Mouse (Mus musculus): ENCODE measurements at regions not wholly inside any gene's neighbourhood (a gene's known extent, or its start where the extent isn't known, plus 50 kb on each side); places are given as distances from the start of the nearest gene placed in this dataset.

DNA sequence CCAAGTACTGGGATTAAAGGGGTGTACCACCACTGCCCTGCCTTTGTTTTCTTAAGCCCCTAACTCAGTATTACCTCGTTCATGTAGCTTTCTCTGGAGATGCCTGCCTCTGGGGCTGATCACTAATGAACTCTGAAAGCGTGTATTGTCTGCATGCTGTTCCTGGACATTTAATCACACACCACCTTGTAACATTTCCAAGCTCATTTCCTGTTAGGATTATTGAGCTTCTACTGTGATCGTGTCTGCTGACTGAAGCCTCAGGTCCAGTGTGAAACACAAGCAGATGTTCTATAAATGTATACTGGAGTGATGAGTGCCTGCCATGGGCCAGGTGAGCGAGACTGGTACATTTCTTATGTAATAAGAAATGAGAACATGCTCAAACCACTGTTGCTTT, 398.6 kb downstream of the Brinp2 start:
- WGBS = 55% methylated on average over 4 of the region's 4 CpGs
- Histone ChIP-seq H3K27ac (ENCODE audit: poor library complexity, severe bottlenecking) (no peak overlapping the region), H3K9me3 (replicated peaks) (no peaks in the 10 kb centered on the region), H3K9ac (no peak overlapping the region), H3K4me3 (no peak overlapping the region), H3K36me3 (no peaks in the 10 kb centered on the region), H3K4me2 (no peak overlapping the region), H3K27me3 (replicated peaks) (no peaks in the 10 kb centered on the region), H3K4me1 (replicated peaks) (no peaks in the 10 kb centered on the region)
- ATAC-seq (ENCODE audit: insufficient number of reproducible peaks, low FRiP score) = no peak

- 0 out of 2 replicates have a peak, but pooled peaks cover 5% of the 10 kb centered on the region for H3K27me3 ChIP-seq (replicated peaks)
- no peak overlapping the region for H3K4me3 ChIP-seq
- H3K36me3 ChIP-seq = no peaks in the 10 kb centered on the region
- no peak overlapping the region for H3K27ac ChIP-seq (ENCODE audit: poor library complexity, severe bottlenecking)
- ATAC-seq (ENCODE audit: insufficient number of reproducible peaks, low FRiP score) = no peak
- 80% methylated on average over 3 of the region's 3 CpGs for WGBS
- no peak overlapping the region for H3K4me2 ChIP-seq
- H3K9me3 ChIP-seq (replicated peaks) = no peaks in the 10 kb centered on the region
- no peaks in the 10 kb centered on the region for H3K4me1 ChIP-seq (replicated peaks)
- H3K9ac ChIP-seq = no peak overlapping the region
Observed at GRCm38 (mm10) chr1:157964461-157964860, 391.7 kb downstream of the Brinp2 start.

DNA sequence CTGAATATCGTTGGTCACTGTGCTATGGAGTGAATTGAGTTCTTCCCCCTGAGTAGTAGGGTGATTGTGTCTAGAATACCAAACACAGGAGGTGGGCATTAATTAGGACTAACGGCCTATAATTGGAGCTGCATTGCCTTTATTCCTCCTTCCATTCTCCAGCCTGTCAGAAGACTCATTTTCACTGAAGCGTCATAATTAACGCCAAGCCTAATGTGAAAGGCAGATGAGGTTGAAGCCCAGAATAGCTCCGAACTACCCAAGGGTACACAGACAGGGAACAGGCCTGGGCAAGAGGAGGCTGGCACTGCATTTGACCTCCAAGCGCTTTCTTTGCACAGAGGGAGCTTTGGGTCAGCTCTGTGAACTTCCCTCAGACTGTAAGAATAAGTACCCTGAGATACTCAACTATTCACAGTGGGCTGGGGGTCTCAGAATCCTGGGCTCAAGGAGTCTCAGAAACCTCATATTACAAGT, 386.5 kb downstream of the Brinp2 start:
- WGBS = 72% methylated on average over 6 of the region's 6 CpGs
- no peak overlapping the region for H3K4me3 ChIP-seq
- ATAC-seq (ENCODE audit: insufficient number of reproducible peaks, low FRiP score) = no peak
- peaks cover 14% of the 10 kb centered on the region for H3K27me3 ChIP-seq (replicated peaks)
- no peaks in the 10 kb centered on the region for H3K4me1 ChIP-seq (replicated peaks)
- no peaks in the 10 kb centered on the region for H3K36me3 ChIP-seq
- no peaks in the 10 kb centered on the region for H3K9me3 ChIP-seq (replicated peaks)
- H3K9ac ChIP-seq = no peak overlapping the region
- no peak overlapping the region for H3K27ac ChIP-seq (ENCODE audit: poor library complexity, severe bottlenecking)
- no peak overlapping the region for H3K4me2 ChIP-seq

DNA sequence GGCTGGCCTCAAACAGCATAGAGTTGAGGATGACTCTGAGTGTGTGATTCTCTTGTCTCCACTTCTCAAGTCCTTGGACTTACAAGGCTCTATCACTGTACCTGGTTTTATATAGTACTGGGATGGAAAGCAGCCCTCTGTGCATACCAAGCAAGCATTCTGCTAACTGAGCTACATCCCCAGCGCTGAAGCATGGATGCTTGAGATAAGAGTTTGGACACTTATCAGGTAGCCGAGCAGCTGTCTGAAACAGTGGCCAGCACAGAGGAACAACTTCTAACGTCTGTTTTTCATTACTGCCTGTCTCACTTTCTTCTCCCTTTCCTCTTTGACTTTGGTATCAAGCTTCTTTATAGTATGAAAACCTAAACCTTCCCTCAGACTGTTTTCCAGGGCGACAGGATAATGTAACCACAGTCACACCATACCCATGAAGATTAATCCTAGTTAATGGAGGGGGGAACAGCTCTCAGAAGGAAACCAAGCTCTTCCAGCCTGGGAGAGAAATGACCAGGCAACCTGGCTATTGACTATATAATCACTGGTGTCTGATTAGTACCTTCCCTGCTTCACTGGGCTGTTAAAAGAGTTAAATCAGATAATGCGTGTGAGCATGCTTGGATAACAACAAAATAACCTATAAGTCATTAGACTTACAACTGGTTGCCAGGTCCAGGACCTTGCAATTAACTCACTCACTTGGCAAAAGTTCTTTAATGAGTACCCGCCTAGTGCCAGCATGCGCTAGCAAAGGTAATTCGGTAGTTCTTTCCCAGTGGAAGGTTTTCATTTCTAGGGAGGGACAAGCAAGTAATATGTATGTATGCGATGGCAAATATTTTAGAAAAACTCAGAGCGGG, 382.5 kb downstream of the Brinp2 start:
- WGBS = 55% methylated on average over 10 of the region's 10 CpGs
- ATAC-seq (ENCODE audit: insufficient number of reproducible peaks, low FRiP score) = no peak
- H3K36me3 ChIP-seq = no peaks in the 10 kb centered on the region

GRCm38 (mm10) chr1:157974656-157975055, 381.5 kb downstream of the Brinp2 start:
- ATAC-seq (ENCODE audit: insufficient number of reproducible peaks, low FRiP score) = no peak
- H3K27me3 ChIP-seq (replicated peaks) = peaks cover 9% of the 10 kb centered on the region
- no peaks in the 10 kb centered on the region for H3K36me3 ChIP-seq
- H3K9ac ChIP-seq = no peak overlapping the region
- no peaks in the 10 kb centered on the region for H3K9me3 ChIP-seq (replicated peaks)
- H3K27ac ChIP-seq (ENCODE audit: poor library complexity, severe bottlenecking) = no peak overlapping the region
- H3K4me2 ChIP-seq = no peak overlapping the region
- 72% methylated on average over 4 of the region's 4 CpGs for WGBS
- no peak overlapping the region for H3K4me3 ChIP-seq
- H3K4me1 ChIP-seq (replicated peaks) = no peaks in the 10 kb centered on the region

More for the DNA sequence above, 382.5 kb downstream of the Brinp2 start:
- H3K4me1 ChIP-seq (replicated peaks) = no peaks in the 10 kb centered on the region
- H3K4me2 ChIP-seq = no peak overlapping the region
- no peaks in the 10 kb centered on the region for H3K9me3 ChIP-seq (replicated peaks)
- H3K9ac ChIP-seq = no peak overlapping the region
- H3K27me3 ChIP-seq (replicated peaks) = peaks cover 9% of the 10 kb centered on the region
- no peak overlapping the region for H3K27ac ChIP-seq (ENCODE audit: poor library complexity, severe bottlenecking)
- no peak overlapping the region for H3K4me3 ChIP-seq

DNA sequence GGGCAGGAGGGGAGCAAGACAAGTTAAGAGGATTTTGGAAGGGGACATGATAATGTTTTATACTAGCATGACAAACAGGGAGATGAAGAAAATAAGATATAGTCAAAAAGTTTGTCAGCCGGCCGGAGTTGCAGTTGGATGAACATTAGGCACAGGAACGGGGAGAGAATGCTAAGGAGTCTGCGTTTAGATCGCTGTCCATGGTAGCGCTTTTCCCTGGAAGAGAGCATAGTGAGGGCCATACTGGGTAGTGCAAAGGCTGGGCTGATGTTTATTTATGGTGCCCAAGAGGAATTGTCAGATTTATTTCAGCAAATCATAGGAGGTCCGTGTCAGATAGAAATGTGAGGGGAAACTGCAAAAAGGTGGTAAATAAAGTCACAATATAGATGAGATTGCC, 337.0 kb downstream of the Brinp2 start:
- no peak overlapping the region for H3K4me2 ChIP-seq
- no peak overlapping the region for H3K4me3 ChIP-seq
- H3K27me3 ChIP-seq (replicated peaks) = no peaks in the 10 kb centered on the region
- 16% methylated on average over 7 of the region's 7 CpGs for WGBS
- no peaks in the 10 kb centered on the region for H3K4me1 ChIP-seq (replicated peaks)
- H3K36me3 ChIP-seq = no peaks in the 10 kb centered on the region
- no peak overlapping the region for H3K9ac ChIP-seq
- no peak overlapping the region for H3K27ac ChIP-seq (ENCODE audit: poor library complexity, severe bottlenecking)
- H3K9me3 ChIP-seq (replicated peaks) = no peaks in the 10 kb centered on the region
- ATAC-seq (ENCODE audit: insufficient number of reproducible peaks, low FRiP score) = no peak

- WGBS = 29% methylated on average over 2 of the region's 2 CpGs
- H3K36me3 ChIP-seq = no peaks in the 10 kb centered on the region
- ATAC-seq (ENCODE audit: insufficient number of reproducible peaks, low FRiP score) = no peak
- no peak overlapping the region for H3K4me3 ChIP-seq
- no peaks in the 10 kb centered on the region for H3K9me3 ChIP-seq (replicated peaks)
- no peak overlapping the region for H3K27ac ChIP-seq (ENCODE audit: poor library complexity, severe bottlenecking)
- H3K27me3 ChIP-seq (replicated peaks) = no peaks in the 10 kb centered on the region
- H3K9ac ChIP-seq = no peak overlapping the region
- no peak overlapping the region for H3K4me2 ChIP-seq
- H3K4me1 ChIP-seq (replicated peaks) = no peaks in the 10 kb centered on the region
Observed at GRCm38 (mm10) chr1:158039756-158040155, 316.4 kb downstream of the Brinp2 start.

- no peaks in the 10 kb centered on the region for H3K36me3 ChIP-seq
- H3K9ac ChIP-seq = no peak overlapping the region
- no peak for ATAC-seq (ENCODE audit: insufficient number of reproducible peaks, low FRiP score)
- H3K27ac ChIP-seq (ENCODE audit: poor library complexity, severe bottlenecking) = no peak overlapping the region
- H3K4me3 ChIP-seq = no peak overlapping the region
- WGBS = 55% methylated on average over 4 of the region's 4 CpGs
- no peaks in the 10 kb centered on the region for H3K27me3 ChIP-seq (replicated peaks)
- no peak overlapping the region for H3K4me2 ChIP-seq
- H3K9me3 ChIP-seq (replicated peaks) = no peaks in the 10 kb centered on the region
- H3K4me1 ChIP-seq (replicated peaks) = no peaks in the 10 kb centered on the region
Observed at GRCm38 (mm10) chr1:158040334-158040733, 315.8 kb downstream of the Brinp2 start.

DNA sequence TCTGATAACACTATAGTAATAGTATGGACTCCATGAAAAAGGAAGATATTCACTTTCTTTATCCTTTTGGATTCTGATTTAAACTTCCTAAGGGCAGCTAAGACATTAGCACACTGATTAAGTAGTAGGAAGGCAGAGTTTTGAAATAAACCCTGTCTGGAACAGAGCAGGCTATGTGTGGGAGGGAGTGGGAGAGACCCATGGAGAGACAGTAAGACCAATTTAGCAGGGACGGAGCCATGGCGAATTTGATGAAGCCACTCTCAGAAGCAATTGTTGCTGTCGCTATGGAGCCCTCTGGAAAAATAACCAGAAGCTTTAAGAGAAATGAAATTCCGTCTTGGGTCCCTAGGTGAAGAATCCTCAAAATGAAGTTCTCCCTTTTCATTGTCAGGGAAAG, 303.5 kb downstream of the Brinp2 start:
- no peak overlapping the region for H3K4me2 ChIP-seq
- H3K27me3 ChIP-seq (replicated peaks) = no peaks in the 10 kb centered on the region
- H3K36me3 ChIP-seq = no peaks in the 10 kb centered on the region
- H3K4me3 ChIP-seq = no peak overlapping the region
- no peaks in the 10 kb centered on the region for H3K4me1 ChIP-seq (replicated peaks)
- H3K27ac ChIP-seq (ENCODE audit: poor library complexity, severe bottlenecking) = no peak overlapping the region
- 67% methylated on average over 4 of the region's 4 CpGs for WGBS
- H3K9me3 ChIP-seq (replicated peaks) = no peaks in the 10 kb centered on the region
- ATAC-seq (ENCODE audit: insufficient number of reproducible peaks, low FRiP score) = no peak
- H3K9ac ChIP-seq = no peak overlapping the region

DNA sequence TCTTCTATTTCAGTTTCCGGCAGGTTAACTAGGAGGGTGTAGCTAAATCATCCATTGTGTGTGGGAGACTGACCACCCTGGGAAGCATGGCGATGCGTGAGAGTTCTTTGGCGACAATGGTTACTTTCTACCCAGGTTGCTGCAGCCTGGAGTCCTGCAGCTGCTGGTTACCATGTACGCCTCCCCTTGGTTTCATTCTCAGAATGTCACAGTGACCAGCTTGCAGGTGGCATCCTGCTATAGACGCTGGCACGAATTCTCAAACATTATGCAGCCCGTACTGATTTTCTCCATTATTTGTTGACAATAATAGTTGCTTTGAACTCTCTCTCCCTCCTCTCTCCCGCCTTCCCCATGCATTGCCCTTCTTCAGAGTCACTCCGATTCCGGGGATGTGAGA, 301.2 kb downstream of the Brinp2 start:
- no peaks in the 10 kb centered on the region for H3K36me3 ChIP-seq
- no peak overlapping the region for H3K4me3 ChIP-seq
- no peak overlapping the region for H3K9ac ChIP-seq
- H3K4me2 ChIP-seq = no peak overlapping the region
- no peaks in the 10 kb centered on the region for H3K9me3 ChIP-seq (replicated peaks)
- H3K4me1 ChIP-seq (replicated peaks) = no peaks in the 10 kb centered on the region
- H3K27ac ChIP-seq (ENCODE audit: poor library complexity, severe bottlenecking) = no peak overlapping the region
- WGBS = 80% methylated on average over 11 of the region's 11 CpGs
- ATAC-seq (ENCODE audit: insufficient number of reproducible peaks, low FRiP score) = no peak
- no peaks in the 10 kb centered on the region for H3K27me3 ChIP-seq (replicated peaks)

- H3K9me3 ChIP-seq (replicated peaks) = no peaks in the 10 kb centered on the region
- H3K27ac ChIP-seq (ENCODE audit: poor library complexity, severe bottlenecking) = no peak overlapping the region
- H3K4me1 ChIP-seq (replicated peaks) = no peaks in the 10 kb centered on the region
- ATAC-seq (ENCODE audit: insufficient number of reproducible peaks, low FRiP score) = no peak
- H3K36me3 ChIP-seq = no peaks in the 10 kb centered on the region
- WGBS = 62% methylated on average over 3 of the region's 3 CpGs
- no peak overlapping the region for H3K4me2 ChIP-seq
- no peak overlapping the region for H3K4me3 ChIP-seq
- no peaks in the 10 kb centered on the region for H3K27me3 ChIP-seq (replicated peaks)
- H3K9ac ChIP-seq = no peak overlapping the region
Observed at GRCm38 (mm10) chr1:158056994-158057630, 299.0 kb downstream of the Brinp2 start.
